Mouse (Mus musculus) thymus, adult 2 months (tissue): ENCODE measurements around the gene Fam83b.

Experiments
- CTCF ChIP-seq: fragments of 200-500 bp; IDR thresholded peaks from 2 replicates; pipeline ENCODE4 v1.5.1; 2012; ENCODE audit warnings: mild to moderate bottlenecking, control low read depth, low read length, moderate library complexity, borderline replicate concordance; ENCODE audit not compliant: control insufficient read depth, poor library complexity, insufficient read depth; ENCODE audit errors: extremely low read depth
- POLR2A ChIP-seq: fragments of 200-500 bp; IDR thresholded peaks from 2 replicates; pipeline ENCODE4 v1.6.1; 2012; ENCODE audit warnings: mild to moderate bottlenecking, low read length, control low read depth, moderate library complexity; ENCODE audit not compliant: control insufficient read depth, poor library complexity, insufficient read depth; ENCODE audit errors: extremely low read depth

DNA sequence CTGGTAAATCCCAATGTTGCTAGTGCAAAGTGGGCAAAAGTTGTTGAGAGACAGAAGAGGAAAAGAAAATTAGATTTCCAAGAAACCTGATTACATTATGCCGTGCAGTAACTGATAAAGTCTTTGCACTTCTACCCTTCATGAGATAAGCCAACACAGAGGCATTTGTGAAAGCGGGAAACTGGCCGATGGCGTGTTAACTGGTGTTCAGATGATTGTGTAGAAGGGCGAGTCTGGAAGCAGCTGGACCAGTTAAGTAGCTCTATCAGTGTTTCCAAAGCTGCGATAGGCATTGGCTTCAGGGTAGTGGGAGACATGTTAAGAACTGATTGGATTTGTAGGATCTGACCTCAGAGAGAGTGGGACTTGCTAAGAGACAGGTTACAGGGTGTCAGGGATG, 17.0 kb upstream of the Fam83b start:
- TF ChIP-seq POLR2A (no peak), CTCF (no peak)
